Mouse (Mus musculus) hindbrain, embryonic 11.5 days (tissue): ENCODE measurements at regions not wholly inside any gene's neighbourhood (a gene's known extent, or its start where the extent isn't known, plus 50 kb on each side); places are given as distances from the start of the nearest gene placed in this dataset.

Source experiments
- ATAC-seq: fragments of 200-750 bp; cut with Nextera tagmentation; 2 replicates; pipeline ENCODE4 v1.8.0; 2017; ENCODE audit warnings: mild to moderate bottlenecking, moderate TSS enrichment, moderate library complexity; ENCODE audit not compliant: low FRiP score
- DNase-seq: peaks from one replicate; pipeline ENCODE4 v3.0.0-alpha.2; 2015; ENCODE audit warnings: low spot score
- H3K27ac ChIP-seq: fragments of 300-500 bp; sonication (generic); 2 replicates; pipeline ENCODE4 v1.5.1; 2014; ENCODE audit warnings: mild to moderate bottlenecking, low read depth, low read length
- H3K27me3 ChIP-seq: fragments of 300-500 bp; sonication (generic); 2 replicates; pipeline ENCODE4 v1.6.1; 2014; ENCODE audit warnings: mild to moderate bottlenecking, low read length, moderate library complexity, mixed read lengths; ENCODE audit not compliant: control insufficient read depth, insufficient read depth
- H3K36me3 ChIP-seq: fragments of 300-500 bp; sonication (generic); 2 replicates; pipeline ENCODE4 v1.6.1; 2014; ENCODE audit warnings: mild to moderate bottlenecking, low read length, moderate library complexity, mixed read lengths; ENCODE audit not compliant: control insufficient read depth, insufficient read depth
- H3K4me1 ChIP-seq: fragments of 300-500 bp; sonication (generic); replicated peaks from 2 replicates; pipeline ENCODE4 v1.6.1; 2014; ENCODE audit warnings: low read length, mixed read lengths; ENCODE audit not compliant: control insufficient read depth, insufficient read depth
- H3K4me2 ChIP-seq: fragments of 300-500 bp; sonication (generic); replicated peaks from 2 replicates; pipeline ENCODE4 v1.6.1; 2014; ENCODE audit warnings: mild to moderate bottlenecking, low read depth, low read length
- H3K4me3 ChIP-seq: fragments of 300-500 bp; sonication (generic); 2 replicates; pipeline ENCODE4 v1.5.1; 2014; ENCODE audit warnings: low read depth, low read length
- H3K9ac ChIP-seq: fragments of 300-500 bp; sonication (generic); 2 replicates; pipeline ENCODE4 v1.6.1; 2014; ENCODE audit warnings: low read depth, low read length
- H3K9me3 ChIP-seq: fragments of 300-500 bp; sonication (generic); 2 replicates; pipeline ENCODE4 v1.6.1; 2016; ENCODE audit warnings: low read length; ENCODE audit not compliant: control insufficient read depth
- WGBS: fragments of 180-500 bp; shearing (Covaris S2); extraction: QIAGEN DNeasy Blood & Tissue Kit; methylation state at CpG from one replicate; pipeline ENCODE4 v1.1.7; 2014; 5-methylcytosine and 5-hydroxymethylcytosine counted together

GRCm38 (mm10) chr13:42536501-42537210 is 143.8 kb upstream of the Phactr1 start:
- no peaks in the 10 kb centered on the region for H3K27me3 ChIP-seq
- H3K27ac ChIP-seq, result no peak overlapping the region
- DNase-seq, result no peak

GRCm38 (mm10) chr13:42538046-42538445 is 142.4 kb upstream of the Phactr1 start:
- ATAC-seq, result no peak
- H3K36me3 ChIP-seq, result no peaks in the 10 kb centered on the region
- DNase-seq, result no peak
- no peaks in the 10 kb centered on the region for H3K4me1 ChIP-seq
- 91% methylated on average over 2 of the region's 2 CpGs for WGBS
- no peak overlapping the region for H3K27ac ChIP-seq
- no peak overlapping the region for H3K4me3 ChIP-seq
- H3K4me2 ChIP-seq, result no peak overlapping the region
- H3K9me3 ChIP-seq, result no peaks in the 10 kb centered on the region
- no peaks in the 10 kb centered on the region for H3K27me3 ChIP-seq
- no peak overlapping the region for H3K9ac ChIP-seq

More at GRCm38 (mm10) chr13:42536501-42537210, 143.8 kb upstream of the Phactr1 start:
- Histone ChIP-seq H3K4me1 (no peaks in the 10 kb centered on the region), H3K9ac (no peak overlapping the region), H3K4me2 (no peak overlapping the region), H3K4me3 (no peak overlapping the region), H3K9me3 (no peaks in the 10 kb centered on the region), H3K36me3 (no peaks in the 10 kb centered on the region)
- ATAC-seq, result no peak
- WGBS, result 77% methylated on average over 7 of the region's 7 CpGs

- DNase-seq, result no peak
- H3K4me1 ChIP-seq, result no peaks in the 10 kb centered on the region
- H3K27ac ChIP-seq, result no peak overlapping the region
- no peaks in the 10 kb centered on the region for H3K36me3 ChIP-seq
- no peaks in the 10 kb centered on the region for H3K27me3 ChIP-seq
- WGBS, result 65% methylated on average over 4 of the region's 4 CpGs
- H3K9me3 ChIP-seq, result no peaks in the 10 kb centered on the region
- H3K4me2 ChIP-seq, result no peak overlapping the region
- no peak overlapping the region for H3K4me3 ChIP-seq
- H3K9ac ChIP-seq, result no peak overlapping the region
- ATAC-seq, result no peak
Observed at GRCm38 (mm10) chr13:42544536-42545094, 135.8 kb upstream of the Phactr1 start.

GRCm38 (mm10) chr13:42546389-42546788 is 134.0 kb upstream of the Phactr1 start:
- H3K4me2 ChIP-seq, result no peak overlapping the region
- DNase-seq (no peak), ATAC-seq (no peak)
- H3K27ac ChIP-seq, result no peak overlapping the region
- WGBS, result 80% methylated on average over 4 of the region's 4 CpGs
- H3K4me1 ChIP-seq, result no peaks in the 10 kb centered on the region
- H3K27me3 ChIP-seq, result no peaks in the 10 kb centered on the region
- no peaks in the 10 kb centered on the region for H3K9me3 ChIP-seq
- H3K9ac ChIP-seq, result no peak overlapping the region
- H3K36me3 ChIP-seq, result no peaks in the 10 kb centered on the region
- H3K4me3 ChIP-seq, result no peak overlapping the region

GRCm38 (mm10) chr13:42546851-42547250 is 133.6 kb upstream of the Phactr1 start:
- Histone ChIP-seq H3K4me2 (no peak overlapping the region), H3K36me3 (no peaks in the 10 kb centered on the region), H3K9ac (no peak overlapping the region), H3K4me3 (no peak overlapping the region), H3K27ac (no peak overlapping the region), H3K4me1 (no peaks in the 10 kb centered on the region), H3K9me3 (no peaks in the 10 kb centered on the region), H3K27me3 (no peaks in the 10 kb centered on the region)
- DNase-seq (no peak), ATAC-seq (no peak)
- 94% methylated on average over 10 of the region's 10 CpGs for WGBS

- WGBS, result 70% methylated on average over 5 of the region's 5 CpGs
- Histone ChIP-seq H3K27me3 (no peaks in the 10 kb centered on the region), H3K4me3 (no peak overlapping the region), H3K4me1 (no peaks in the 10 kb centered on the region), H3K9me3 (no peaks in the 10 kb centered on the region), H3K27ac (no peak overlapping the region), H3K4me2 (no peak overlapping the region), H3K9ac (no peak overlapping the region), H3K36me3 (no peaks in the 10 kb centered on the region)
- DNase-seq (no peak), ATAC-seq (no peak)
Observed at GRCm38 (mm10) chr13:42549021-42549559, 131.3 kb upstream of the Phactr1 start.

- no peak for ATAC-seq
- 90% methylated on average over 4 of the region's 4 CpGs for WGBS
Observed at GRCm38 (mm10) chr13:42554961-42555360, 125.5 kb upstream of the Phactr1 start.

GRCm38 (mm10) chr13:42558526-42558925 is 121.9 kb upstream of the Phactr1 start:
- no peaks in the 10 kb centered on the region for H3K27me3 ChIP-seq
- H3K9ac ChIP-seq, result no peak overlapping the region
- no peak overlapping the region for H3K4me3 ChIP-seq
- ATAC-seq (no peak), DNase-seq (no peak)
- no peaks in the 10 kb centered on the region for H3K9me3 ChIP-seq
- H3K4me1 ChIP-seq, result no peaks in the 10 kb centered on the region
- WGBS, result 93% methylated on average over 3 of the region's 3 CpGs
- no peak overlapping the region for H3K27ac ChIP-seq
- H3K36me3 ChIP-seq, result no peaks in the 10 kb centered on the region
- no peak overlapping the region for H3K4me2 ChIP-seq

More at GRCm38 (mm10) chr13:42554961-42555360, 125.5 kb upstream of the Phactr1 start:
- Histone ChIP-seq H3K4me2 (no peak overlapping the region), H3K9me3 (no peaks in the 10 kb centered on the region), H3K4me1 (no peaks in the 10 kb centered on the region), H3K9ac (no peak overlapping the region), H3K4me3 (no peak overlapping the region), H3K27me3 (no peaks in the 10 kb centered on the region), H3K27ac (no peak overlapping the region), H3K36me3 (no peaks in the 10 kb centered on the region)
- no peak for DNase-seq

GRCm38 (mm10) chr13:42561446-42561845 is 119.0 kb upstream of the Phactr1 start:
- Histone ChIP-seq H3K27ac (no peak overlapping the region), H3K4me3 (no peak overlapping the region), H3K27me3 (no peaks in the 10 kb centered on the region), H3K4me1 (no peaks in the 10 kb centered on the region), H3K9ac (no peak overlapping the region), H3K36me3 (no peaks in the 10 kb centered on the region), H3K4me2 (no peak overlapping the region), H3K9me3 (no peaks in the 10 kb centered on the region)
- ATAC-seq, result no peak
- no peak for DNase-seq
- 83% methylated on average over 2 of the region's 2 CpGs for WGBS
